Mouse (Mus musculus) spleen, adult 18-20 months (tissue): ENCODE data around the gene Atat1.
A peak's percentile ranks its signal among the peaks of the same experiment; 100 is the strongest.
"Not testable (repeated sequence)": the region's sequence is repeated elsewhere in the genome, so short reads cannot be mapped to it uniquely, and the experiment has no call there.

Source experiments
- DNase-seq, 2 experiments: peaks; one replicate each; pipeline ENCODE4 v3.0.0; 2022; ENCODE audit warnings: mixed read lengths in 2 of 2

The Atat1 gene

GRCm38 (mm10) chr17:35909919-35910369, at the start of gene Atat1:
Gene Atat1, minus strand, starts transcription at chr17:35910075.
- DNase-seq, result peak; percentile 95 to 99

GRCm38 (mm10) chr17:35958533-35959223, 48.8 kb upstream of the Atat1 start:
- no peak for DNase-seq

- no peak for DNase-seq
Observed at GRCm38 (mm10) chr17:35954665-35955064, 44.8 kb upstream of the Atat1 start.

- not testable (repeated sequence) for DNase-seq
Observed at GRCm38 (mm10) chr17:35952559-35952958, 42.7 kb upstream of the Atat1 start.

- DNase-seq, result not testable (repeated sequence)
Observed at GRCm38 (mm10) chr17:35950946-35951345, 41.1 kb upstream of the Atat1 start.

- DNase-seq, result no peak
Observed at GRCm38 (mm10) chr17:35939941-35940340, 30.1 kb upstream of the Atat1 start.

- DNase-seq, result no peak
Observed at GRCm38 (mm10) chr17:35939108-35939507, 29.2 kb upstream of the Atat1 start.

- peak in 1 of 2 experiments; percentile 49 for DNase-seq
Observed at GRCm38 (mm10) chr17:35937700-35938348, 27.9 kb upstream of the Atat1 start.

GRCm38 (mm10) chr17:35935763-35936162, 25.9 kb upstream of the Atat1 start:
- DNase-seq, result not testable (repeated sequence)

- DNase-seq, result no peak
Observed at GRCm38 (mm10) chr17:35932608-35933007, 22.7 kb upstream of the Atat1 start.

- DNase-seq, result no peak
Observed at GRCm38 (mm10) chr17:35930627-35931026, 20.8 kb upstream of the Atat1 start.

GRCm38 (mm10) chr17:35929534-35929933, 19.7 kb upstream of the Atat1 start:
- no peak for DNase-seq

- DNase-seq, result no peak
Observed at GRCm38 (mm10) chr17:35927471-35927870, 17.6 kb upstream of the Atat1 start.

GRCm38 (mm10) chr17:35923281-35923680, 13.4 kb upstream of the Atat1 start:
- DNase-seq, result no peak

GRCm38 (mm10) chr17:35922566-35922965, 12.7 kb upstream of the Atat1 start:
- no peak for DNase-seq

- no peak for DNase-seq
Observed at GRCm38 (mm10) chr17:35921710-35922109, 11.8 kb upstream of the Atat1 start.

- no peak for DNase-seq
Observed at GRCm38 (mm10) chr17:35920862-35921562, 11.1 kb upstream of the Atat1 start.

GRCm38 (mm10) chr17:35920384-35920783, 10.5 kb upstream of the Atat1 start:
- DNase-seq, result no peak

- no peak for DNase-seq
Observed at GRCm38 (mm10) chr17:35919864-35920301, 10.0 kb upstream of the Atat1 start.

GRCm38 (mm10) chr17:35919060-35919715, 9.3 kb upstream of the Atat1 start:
- peak; percentile 90 to 92 for DNase-seq

GRCm38 (mm10) chr17:35918276-35919059, 8.6 kb upstream of the Atat1 start:
- peak in 1 of 2 experiments; percentile 41 for DNase-seq
